ENCODE assay signal across 16 mouse cellular contexts in genomic region chr15:6230618-6231017, GRCm38 (mm10).
DNase-seq lines count a peak whose midpoint lies in the region; ATAC-seq and TF ChIP-seq lines count a peak whose summit lies in the region.
"Had no signal": no experiment of that assay in that cellular context is flagged by ENCODE, and none has a peak within 500 bp of the region (broad histone marks: within the 10 kb centered on the region; RNA-seq: fewer than 3 reads in every experiment).

No protein-coding gene starts in this region.

- peak; percentile 21; the same call in 1 of the 2 replicates for TF ChIP-seq EP300 in liver, embryonic 14.5 days (IDR thresholded peaks at IDR 0.05; ENCODE audit: low read depth)

- H3K36me3 ChIP-seq in heart, embryonic 12.5 days: no peaks in the 10 kb centered on the region
- no peaks in the 10 kb centered on the region for H3K36me3 ChIP-seq in G1E (replicated peaks)
- no peaks in the 10 kb centered on the region for H3K36me3 ChIP-seq in liver, embryonic 14.5 days (replicated peaks; ENCODE audit: control insufficient read depth, insufficient read depth, low read depth)
- H3K36me3 ChIP-seq: embryonic facial prominence, embryonic 10.5 days; limb, embryonic 12.5 days; midbrain, embryonic 13.5 days had no signal

- 0 out of 2 replicates have a peak, but pooled peaks have one; percentile 51 for ATAC-seq in heart, embryonic 12.5 days (ENCODE audit: insufficient number of reproducible peaks, low FRiP score)
- peak; percentile 91 for ATAC-seq in G1E (ENCODE audit: extremely low read depth, insufficient number of reproducible peaks, low FRiP score, poor library complexity, severe bottlenecking)
- peak; percentile 46; the same call in 1 of the 2 replicates for ATAC-seq in erythroid progenitor cell, adult 5-6 weeks (replicated peaks; ENCODE audit: low FRiP score, poor library complexity, severe bottlenecking)
- ATAC-seq in liver, embryonic 14.5 days (ENCODE audit: insufficient read depth): no peak
- ATAC-seq: midbrain, embryonic 13.5 days had no signal

- no peak overlapping the region for H3K27ac ChIP-seq in heart, embryonic 12.5 days (ENCODE audit: poor library complexity, severe bottlenecking)
- no peak overlapping the region for H3K27ac ChIP-seq in liver, embryonic 14.5 days
- H3K27ac ChIP-seq: embryonic facial prominence, embryonic 10.5 days; limb, embryonic 12.5 days; midbrain, embryonic 13.5 days; stomach, postnatal 0 days had no signal

- H3K4me2 ChIP-seq in heart, embryonic 12.5 days: no peak overlapping the region
- H3K4me2 ChIP-seq in liver, embryonic 14.5 days (ENCODE audit: low read depth): no peak overlapping the region
- H3K4me2 ChIP-seq: limb, embryonic 12.5 days; midbrain, embryonic 13.5 days had no signal

- no peak for DNase-seq in heart, adult 8-10 months (ENCODE audit: low spot score)
- DNase-seq in G1E (ENCODE audit: low spot score): peak; percentile 48
- no peak for DNase-seq in liver, embryonic 14.5 days (ENCODE audit: low read depth in 3 of 3, low spot score in 3 of 3)
- no peak for DNase-seq in left cerebral cortex, adult 11 months (ENCODE audit: low spot score)
- no peak for DNase-seq in adrenal gland, adult 18-20 months (ENCODE audit: low spot score in 2 of 2)
- DNase-seq in cerebellum, adult 8-10 months: no peak
- DNase-seq: cerebellum, adult 18-20 months; forebrain, postnatal 0 days; lung, adult 2 months; thymus, postnatal 14 days had no signal

- 59% methylated on average over 7 of the region's 7 CpGs for WGBS in heart, embryonic 12.5 days
- WGBS in liver, embryonic 14.5 days (ENCODE audit: insufficient replicate concordance): 39% methylated on average over 7 of the region's 7 CpGs

- no peak overlapping the region for H3K9ac ChIP-seq in heart, embryonic 12.5 days
- H3K9ac ChIP-seq in liver, embryonic 14.5 days (replicated peaks): no peak overlapping the region
- H3K9ac ChIP-seq: forebrain, postnatal 0 days; limb, embryonic 12.5 days; midbrain, embryonic 13.5 days had no signal

- H3K27me3 ChIP-seq in heart, embryonic 12.5 days (replicated peaks): no peaks in the 10 kb centered on the region
- no peaks in the 10 kb centered on the region for H3K27me3 ChIP-seq in G1E (ENCODE audit: insufficient read depth, low read length)
- no peaks in the 10 kb centered on the region for H3K27me3 ChIP-seq in liver, embryonic 14.5 days (ENCODE audit: control insufficient read depth, insufficient read depth, low read length)
- H3K27me3 ChIP-seq: limb, embryonic 12.5 days; midbrain, embryonic 13.5 days had no signal

- no peak for TF ChIP-seq CTCF in G1E (IDR thresholded peaks at IDR 0.05; ENCODE audit: low read depth, low read length)
- TF ChIP-seq CTCF in liver, embryonic 14.5 days (IDR thresholded peaks at IDR 0.05; ENCODE audit: low read depth): no peak

- peaks cover 25% of the 10 kb centered on the region for H3K4me1 ChIP-seq in heart, embryonic 12.5 days (replicated peaks)
- H3K4me1 ChIP-seq in G1E (ENCODE audit: insufficient read depth, low read depth, low read length): peaks cover 41% of the 10 kb centered on the region
- peaks cover 0 to 10% of the 10 kb centered on the region in 2 experiments; a peak in 2 of 4 replicates for H3K4me1 ChIP-seq in liver, embryonic 14.5 days (replicated peaks; ENCODE audit: control insufficient read depth in 2 of 2, insufficient read depth in 2 of 2, low read length in 1 of 2)
- H3K4me1 ChIP-seq: embryonic facial prominence, embryonic 10.5 days; limb, embryonic 12.5 days; midbrain, embryonic 13.5 days had no signal

- no peak overlapping the region for H3K4me3 ChIP-seq in heart, embryonic 12.5 days
- peak overlapping the region; percentile 48; the same call in 1 of the 2 replicates for H3K4me3 ChIP-seq in G1E (ENCODE audit: low read depth, low read length)
- H3K4me3 ChIP-seq in liver, embryonic 14.5 days (ENCODE audit: insufficient read depth in 1 of 2, low read depth in 2 of 2, low read length in 2 of 2): no peak overlapping the region
- H3K4me3 ChIP-seq: embryonic facial prominence, embryonic 10.5 days; limb, embryonic 12.5 days; midbrain, embryonic 13.5 days had no signal

- no peaks in the 10 kb centered on the region for H3K9me3 ChIP-seq in heart, embryonic 12.5 days (replicated peaks)
- H3K9me3 ChIP-seq in G1E (replicated peaks): no peaks in the 10 kb centered on the region
- no peaks in the 10 kb centered on the region for H3K9me3 ChIP-seq in liver, embryonic 14.5 days (ENCODE audit: control insufficient read depth, low read length)
- H3K9me3 ChIP-seq: embryonic facial prominence, embryonic 10.5 days; limb, embryonic 12.5 days; midbrain, embryonic 13.5 days had no signal
